Mouse (Mus musculus) neural tube, embryonic 14.5 days (tissue): ENCODE results near the gene C2cd4d. TPM values are rescaled to one million over a fixed set of nuclear protein-coding genes. Genes with fewer than 3 reads are reported as not detected.

Experiments
- ATAC-seq: fragments of 200-750 bp; cut with Nextera tagmentation; 2 replicates; pipeline ENCODE4 v1.8.0; 2017; ENCODE audit warnings: low read depth, mild to moderate bottlenecking, moderate TSS enrichment, moderate library complexity
- H3K27ac ChIP-seq: fragments of 300-500 bp; sonication (generic); 2 replicates; pipeline ENCODE4 v1.5.1; 2014; ENCODE audit warnings: low read depth, mild to moderate bottlenecking, control low read depth, low read length, moderate library complexity, mixed read lengths
- H3K27me3 ChIP-seq: fragments of 300-500 bp; sonication (generic); 2 replicates; pipeline ENCODE4 v1.6.1; 2014; ENCODE audit warnings: low read length; ENCODE audit not compliant: control insufficient read depth, insufficient read depth
- H3K36me3 ChIP-seq: fragments of 300-500 bp; sonication (generic); 2 replicates; pipeline ENCODE4 v1.6.1; 2014; ENCODE audit warnings: low read length, mixed read lengths; ENCODE audit not compliant: control insufficient read depth, insufficient read depth
- H3K4me1 ChIP-seq: fragments of 300-500 bp; sonication (generic); 2 replicates; pipeline ENCODE4 v1.6.1; 2014; ENCODE audit warnings: low read length; ENCODE audit not compliant: control insufficient read depth, insufficient read depth
- H3K4me2 ChIP-seq: fragments of 300-500 bp; sonication (generic); 2 replicates; pipeline ENCODE4 v1.6.1; 2014; ENCODE audit warnings: mild to moderate bottlenecking, low read depth, low read length, control low read depth
- H3K4me3 ChIP-seq: fragments of 300-500 bp; sonication (generic); 2 replicates; pipeline ENCODE4 v1.5.1; 2014; ENCODE audit warnings: low read depth, low read length, control low read depth, mixed read lengths
- H3K9ac ChIP-seq: fragments of 300-500 bp; sonication (generic); replicated peaks from 2 replicates; pipeline ENCODE4 v1.6.1; 2014; ENCODE audit warnings: low read depth, mild to moderate bottlenecking, control low read depth, low read length, mixed read lengths
- H3K9me3 ChIP-seq: fragments of 300-500 bp; sonication (generic); 2 replicates; pipeline ENCODE4 v1.6.1; 2016; ENCODE audit warnings: low read length; ENCODE audit not compliant: control insufficient read depth
- WGBS: fragments of 180-500 bp; shearing (Covaris S2); extraction: QIAGEN DNeasy Blood & Tissue Kit; methylation state at CpG from one replicate; pipeline ENCODE4 v1.1.7; 2014; 5-methylcytosine and 5-hydroxymethylcytosine counted together
- polyA plus RNA-seq: library from polyadenylated mRNA; unstranded; fragments of >200 nt; fragmentation: Nextera tagmentation; extraction: Ambion mirVana; gene quantifications from 2 replicates; pipeline ENCODE4 v1.2.1, GENCODE M21; 2014

C2cd4d gene
- polyA plus RNA-seq, 1 experiment from 2014 or later: 4.3 TPM

DNA sequence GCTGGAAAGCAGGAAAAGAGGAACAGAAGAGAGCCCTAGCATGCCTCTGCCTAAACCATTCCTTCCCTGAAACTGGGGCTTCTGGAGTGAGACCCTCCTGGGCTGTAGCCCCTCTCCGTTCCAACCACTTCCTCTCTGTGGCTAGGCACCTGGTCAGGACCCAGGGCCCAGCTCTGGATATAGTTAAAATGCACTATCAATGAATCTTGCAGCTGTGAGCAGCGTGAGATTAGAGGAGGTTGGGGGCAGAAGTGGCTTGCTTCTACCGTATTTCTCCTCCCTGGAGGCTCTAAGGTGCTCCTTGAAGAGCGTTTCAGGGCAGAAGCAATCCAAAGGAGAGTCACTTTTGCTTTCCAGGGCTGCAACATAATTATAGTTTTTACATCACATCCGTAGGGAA lies 20.1 kb downstream of the C2cd4d start:
- 77% methylated on average over 5 of the region's 5 CpGs for WGBS
- H3K27me3 ChIP-seq: no peaks in the 10 kb centered on the region
- no peak for ATAC-seq
- no peak overlapping the region for H3K4me2 ChIP-seq
- no peak overlapping the region for H3K27ac ChIP-seq
- H3K36me3 ChIP-seq: no peaks in the 10 kb centered on the region
- no peak overlapping the region for H3K9ac ChIP-seq
- H3K9me3 ChIP-seq: no peaks in the 10 kb centered on the region
- H3K4me1 ChIP-seq: no peaks in the 10 kb centered on the region
- no peak overlapping the region for H3K4me3 ChIP-seq

DNA sequence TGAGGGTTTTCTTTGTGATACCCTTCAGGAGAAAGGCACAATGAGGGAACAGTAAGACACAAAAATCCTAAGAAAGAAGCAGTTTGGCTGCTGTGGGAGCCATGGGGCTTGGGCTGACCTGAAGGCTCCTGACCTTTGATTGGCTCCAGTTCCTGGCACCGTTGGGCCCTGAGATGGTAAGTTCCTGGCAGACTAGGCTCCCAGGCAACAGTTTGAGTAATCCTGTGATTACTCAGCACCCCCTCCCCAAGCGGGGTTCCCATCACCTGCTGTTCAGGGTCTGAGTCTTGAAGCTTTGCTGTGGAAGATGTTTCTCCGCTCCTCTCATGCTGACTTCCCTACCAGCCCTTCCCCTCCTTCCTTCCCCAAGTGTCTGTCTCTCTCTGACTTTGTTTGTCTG lies 21.2 kb downstream of the C2cd4d start:
- WGBS: 62% methylated on average over 3 of the region's 3 CpGs

DNA sequence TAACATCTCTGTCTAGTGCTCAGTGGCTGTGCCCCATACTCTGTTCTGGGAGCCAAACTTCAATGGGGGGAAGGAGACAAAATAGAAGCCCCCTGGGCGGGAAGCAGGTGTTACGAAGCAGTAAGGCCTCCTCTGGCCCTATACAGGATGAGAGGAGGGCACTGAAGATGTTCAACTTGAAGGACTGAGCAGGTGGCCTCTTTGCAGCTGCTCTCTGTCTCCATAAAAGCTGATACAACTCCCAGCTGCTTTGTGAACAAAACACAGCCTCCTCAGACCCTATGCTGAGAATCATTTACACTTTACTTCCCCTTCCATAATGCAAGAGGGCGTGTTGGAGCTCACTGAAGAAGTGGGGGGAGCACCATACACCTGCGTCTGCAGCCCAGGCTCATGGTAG lies 24.4 kb downstream of the C2cd4d start:
- H3K27me3 ChIP-seq: no peaks in the 10 kb centered on the region
- no peak overlapping the region for H3K27ac ChIP-seq
- H3K4me3 ChIP-seq: no peak overlapping the region
- H3K4me1 ChIP-seq: no peaks in the 10 kb centered on the region
- no peaks in the 10 kb centered on the region for H3K36me3 ChIP-seq
- 38% methylated on average over 4 of the region's 4 CpGs for WGBS
- no peaks in the 10 kb centered on the region for H3K9me3 ChIP-seq
- H3K4me2 ChIP-seq: no peak overlapping the region
- H3K9ac ChIP-seq: no peak overlapping the region
- ATAC-seq: no peak

More for the DNA sequence above, 21.2 kb downstream of the C2cd4d start:
- Histone ChIP-seq H3K4me3 (no peak overlapping the region), H3K9ac (no peak overlapping the region), H3K4me2 (no peak overlapping the region), H3K4me1 (no peaks in the 10 kb centered on the region), H3K27me3 (no peaks in the 10 kb centered on the region), H3K36me3 (no peaks in the 10 kb centered on the region), H3K27ac (no peak overlapping the region), H3K9me3 (no peaks in the 10 kb centered on the region)
- no peak for ATAC-seq

DNA sequence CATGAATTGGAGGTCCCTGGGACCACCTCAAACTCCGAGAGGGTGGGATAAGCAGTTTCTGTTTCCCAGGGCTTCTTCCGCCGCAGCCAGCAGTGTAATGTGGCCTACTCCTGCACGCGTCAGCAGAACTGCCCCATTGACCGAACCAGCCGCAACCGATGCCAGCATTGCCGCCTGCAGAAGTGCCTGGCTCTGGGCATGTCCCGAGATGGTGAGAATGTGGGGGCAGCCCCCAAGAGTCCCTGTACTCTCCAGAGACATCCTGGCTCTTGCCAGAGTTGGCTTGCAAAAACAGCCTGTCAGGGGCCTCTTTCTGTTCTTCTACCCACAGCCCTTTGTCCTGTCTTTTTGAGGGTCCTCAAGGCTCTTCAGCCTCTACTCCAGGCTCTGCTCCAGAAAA lies 25.2 kb downstream of the C2cd4d start:
- H3K9me3 ChIP-seq: no peaks in the 10 kb centered on the region
- H3K36me3 ChIP-seq: no peaks in the 10 kb centered on the region
- H3K27ac ChIP-seq: no peak overlapping the region
- H3K9ac ChIP-seq: no peak overlapping the region
- H3K4me2 ChIP-seq: no peak overlapping the region
- no peak for ATAC-seq
- H3K4me1 ChIP-seq: no peaks in the 10 kb centered on the region
- H3K27me3 ChIP-seq: no peaks in the 10 kb centered on the region
- H3K4me3 ChIP-seq: no peak overlapping the region
- WGBS: 88% methylated on average over 10 of the region's 10 CpGs

DNA sequence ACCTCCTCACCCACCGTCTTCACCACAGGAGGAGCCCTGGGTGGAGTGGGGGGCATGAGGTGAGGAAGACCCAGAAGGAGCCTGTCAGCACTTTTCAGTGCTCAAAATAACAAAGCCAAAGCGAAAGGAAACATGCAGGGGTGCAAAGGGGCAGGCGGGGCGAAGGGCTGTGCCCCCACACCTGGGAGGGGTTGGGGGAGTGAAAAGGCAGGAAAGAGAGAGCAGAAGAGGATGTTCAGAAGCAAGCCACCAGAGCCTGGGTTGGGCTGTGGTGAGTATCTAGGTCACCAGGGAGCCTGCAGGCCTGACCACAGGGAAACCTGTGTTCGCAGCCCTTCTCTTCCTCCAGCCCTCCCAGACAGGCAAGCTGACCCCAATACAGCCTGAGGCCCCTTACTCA lies 25.8 kb downstream of the C2cd4d start:
- no peak for ATAC-seq
- Histone ChIP-seq H3K27ac (no peak overlapping the region), H3K9me3 (no peaks in the 10 kb centered on the region), H3K4me2 (no peak overlapping the region), H3K4me1 (no peaks in the 10 kb centered on the region), H3K36me3 (no peaks in the 10 kb centered on the region), H3K27me3 (no peaks in the 10 kb centered on the region), H3K4me3 (no peak overlapping the region), H3K9ac (no peak overlapping the region)
- WGBS: 83% methylated on average over 5 of the region's 5 CpGs

DNA sequence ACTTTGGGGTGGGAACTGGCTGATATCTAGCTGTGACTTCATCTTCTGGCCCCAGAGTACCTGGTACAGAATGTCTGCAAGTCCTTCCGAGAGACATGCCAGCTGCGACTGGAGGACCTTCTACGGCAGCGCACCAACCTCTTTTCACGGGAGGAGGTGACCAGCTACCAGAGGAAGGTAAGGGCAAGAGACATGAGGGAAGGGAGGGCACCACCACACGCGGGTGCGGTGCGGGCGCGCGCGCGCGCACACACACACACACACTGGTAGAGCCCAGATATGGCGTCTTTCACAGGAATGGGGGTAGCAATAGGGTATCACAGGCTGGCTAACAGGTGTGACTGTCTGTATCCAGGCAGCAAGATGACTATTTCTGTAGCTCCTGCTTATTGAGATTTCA lies 27.2 kb downstream of the C2cd4d start:
- peaks cover 3% of the 10 kb centered on the region; the same call in 1 of the 2 replicates for H3K4me1 ChIP-seq
- H3K9me3 ChIP-seq: no peaks in the 10 kb centered on the region
- WGBS: 97% methylated on average over 16 of the region's 16 CpGs
- H3K4me2 ChIP-seq: no peak overlapping the region
- H3K4me3 ChIP-seq: no peak overlapping the region
- no peak for ATAC-seq
- no peaks in the 10 kb centered on the region for H3K36me3 ChIP-seq
- H3K9ac ChIP-seq: no peak overlapping the region
- no peak overlapping the region for H3K27ac ChIP-seq
- no peaks in the 10 kb centered on the region for H3K27me3 ChIP-seq

DNA sequence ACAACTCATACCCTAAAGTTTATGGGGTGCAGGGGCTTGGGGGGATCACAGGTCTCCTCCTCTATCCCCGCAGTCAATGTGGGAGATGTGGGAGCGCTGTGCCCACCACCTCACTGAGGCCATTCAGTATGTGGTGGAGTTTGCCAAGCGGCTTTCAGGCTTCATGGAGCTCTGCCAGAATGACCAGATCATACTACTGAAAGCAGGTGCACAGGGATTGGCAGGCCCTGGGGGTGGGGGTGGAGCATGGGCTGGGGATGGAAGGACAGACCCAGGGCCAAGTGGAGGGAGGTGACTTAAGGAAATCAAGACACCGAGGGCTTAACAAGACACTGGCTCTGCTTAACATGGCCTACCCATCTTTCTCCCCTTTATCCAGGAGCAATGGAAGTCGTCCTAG lies 28.8 kb downstream of the C2cd4d start:
- 84% methylated on average over 5 of the region's 5 CpGs for WGBS
- Histone ChIP-seq H3K9ac (no peak overlapping the region), H3K27ac (no peak overlapping the region), H3K4me1 (peaks cover 3% of the 10 kb centered on the region; the same call in 1 of the 2 replicates), H3K36me3 (no peaks in the 10 kb centered on the region), H3K9me3 (no peaks in the 10 kb centered on the region), H3K4me2 (no peak overlapping the region), H3K4me3 (no peak overlapping the region), H3K27me3 (no peaks in the 10 kb centered on the region)
- no peak for ATAC-seq

DNA sequence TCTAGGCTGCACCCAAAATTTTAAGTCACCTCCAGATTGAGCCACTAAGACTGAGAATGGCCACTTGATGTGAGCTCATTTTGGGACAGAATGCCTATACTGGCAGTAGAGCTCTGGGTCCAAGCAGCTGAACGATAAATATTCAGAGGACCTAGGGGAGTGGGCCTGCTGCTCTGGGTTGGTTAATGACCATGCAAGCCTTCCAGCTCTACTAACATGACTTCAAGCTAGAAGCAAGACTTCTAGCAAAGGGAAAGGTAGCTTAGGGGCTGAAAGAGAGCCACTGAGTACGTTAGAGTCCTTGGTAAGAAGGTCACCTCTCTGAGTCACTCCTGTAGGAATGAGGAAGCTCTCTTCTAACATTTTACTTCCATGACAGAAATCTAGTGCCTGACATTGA lies 29.9 kb downstream of the C2cd4d start:
- no peak overlapping the region for H3K4me2 ChIP-seq
- H3K9me3 ChIP-seq: no peaks in the 10 kb centered on the region
- ATAC-seq: no peak
- no peak overlapping the region for H3K9ac ChIP-seq
- H3K4me3 ChIP-seq: no peak overlapping the region
- H3K36me3 ChIP-seq: no peaks in the 10 kb centered on the region
- H3K27me3 ChIP-seq: no peaks in the 10 kb centered on the region
- H3K4me1 ChIP-seq: peaks cover 3% of the 10 kb centered on the region; the same call in 1 of the 2 replicates
- no peak overlapping the region for H3K27ac ChIP-seq
- WGBS: 87% methylated on average over 2 of the region's 2 CpGs

DNA sequence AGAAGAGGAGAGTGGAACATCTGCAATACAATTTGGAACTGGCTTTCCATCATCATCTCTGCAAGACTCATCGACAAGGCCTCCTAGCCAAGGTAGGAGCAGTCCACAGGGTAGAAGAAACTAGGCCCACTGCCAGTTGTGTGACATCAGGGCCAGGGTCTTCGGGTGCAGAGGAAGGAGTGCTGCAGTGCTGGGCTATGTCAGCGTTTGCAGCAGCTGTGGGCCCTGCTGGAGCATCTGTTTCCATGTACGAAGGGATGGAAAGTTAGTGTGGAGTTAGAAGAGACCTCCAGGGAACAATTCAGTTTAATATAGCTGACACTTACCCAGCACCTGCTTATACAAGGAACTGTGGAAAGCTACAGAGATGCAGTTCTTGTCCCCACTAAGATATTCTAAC lies 30.8 kb downstream of the C2cd4d start:
- Histone ChIP-seq H3K36me3 (no peaks in the 10 kb centered on the region), H3K9me3 (no peaks in the 10 kb centered on the region), H3K9ac (no peak overlapping the region), H3K4me1 (peaks cover 3% of the 10 kb centered on the region; the same call in 1 of the 2 replicates), H3K4me3 (no peak overlapping the region), H3K4me2 (no peak overlapping the region), H3K27me3 (no peaks in the 10 kb centered on the region), H3K27ac (no peak overlapping the region)
- peak; percentile 66 for ATAC-seq
- WGBS: 41% methylated on average over 4 of the region's 4 CpGs

DNA sequence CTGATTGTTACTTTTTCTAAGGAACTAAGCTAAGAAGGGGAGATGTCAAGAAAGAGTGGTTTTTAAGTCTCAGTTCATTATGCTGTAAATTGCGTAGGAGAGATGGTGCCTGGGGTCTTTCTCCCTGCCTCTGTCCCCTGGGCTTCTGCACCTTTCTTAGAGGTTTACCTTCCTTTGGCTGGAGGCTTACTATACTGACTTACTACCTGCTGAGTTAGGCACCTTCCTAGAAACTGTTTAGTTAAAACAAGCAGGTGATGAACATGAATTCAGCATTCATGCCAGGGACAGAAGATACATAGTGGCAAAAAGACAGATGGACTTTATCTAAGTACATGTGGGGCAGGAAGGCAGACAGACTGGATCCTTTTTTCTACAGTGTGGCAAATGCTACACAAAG lies 34.1 kb downstream of the C2cd4d start:
- no peak for ATAC-seq
- 82% methylated on average over 1 of the region's 1 CpGs for WGBS
- Histone ChIP-seq H3K27me3 (no peaks in the 10 kb centered on the region), H3K4me3 (no peak overlapping the region), H3K36me3 (no peaks in the 10 kb centered on the region), H3K9me3 (no peaks in the 10 kb centered on the region), H3K27ac (no peak overlapping the region), H3K4me1 (peaks cover 3% of the 10 kb centered on the region; the same call in 1 of the 2 replicates), H3K9ac (no peak overlapping the region), H3K4me2 (no peak overlapping the region)
